Mouse (Mus musculus): ENCODE measurements around the gene Cbln3. TPM values are rescaled to one million over a fixed set of nuclear protein-coding genes. Genes with fewer than 3 reads are reported as not detected.

Gene Cbln3
- polyA plus RNA-seq, 1 experiment from 2014 or later = 0.21 TPM

- peak overlapping the region; percentile 56; the same call in 1 of the 2 replicates for H3K27ac ChIP-seq
- H3K9ac ChIP-seq (replicated peaks) = no peak overlapping the region
- peaks cover 34% of the 10 kb centered on the region for H3K4me1 ChIP-seq (replicated peaks)
- no peak overlapping the region for H3K4me3 ChIP-seq (replicated peaks)
- H3K27me3 ChIP-seq = no peaks in the 10 kb centered on the region
- 16% methylated on average over 7 of the region's 7 CpGs for WGBS
- peak overlapping the region; percentile 52 for H3K4me2 ChIP-seq
- no peaks in the 10 kb centered on the region for H3K9me3 ChIP-seq
- ATAC-seq (ENCODE audit: insufficient number of reproducible peaks, insufficient read depth, low FRiP score, low TSS enrichment, low read depth) = no peak
- H3K36me3 ChIP-seq = peaks cover 1% of the 10 kb centered on the region; the same call in 1 of the 2 replicates
These were observed 5.8 kb downstream of the Cbln3 start for GRCm38 (mm10) chr14:55878316-55878940.

GRCm38 (mm10) chr14:55877469-55878315 lies 6.5 kb downstream of the Cbln3 start:
- ATAC-seq (ENCODE audit: insufficient number of reproducible peaks, insufficient read depth, low FRiP score, low TSS enrichment, low read depth) = no peak
- WGBS = 4% methylated on average over 14 of the region's 14 CpGs
- peak overlapping the region; percentile 52 for H3K4me2 ChIP-seq
- H3K4me3 ChIP-seq (replicated peaks) = peak overlapping the region; percentile 16
- peaks cover 8% of the 10 kb centered on the region for H3K36me3 ChIP-seq
- peak overlapping the region; percentile 84 for H3K27ac ChIP-seq
- peaks cover 40% of the 10 kb centered on the region for H3K4me1 ChIP-seq (replicated peaks)
- 0 out of 2 replicates have a peak overlapping the region, but pooled peaks have one; percentile 27 for H3K9ac ChIP-seq (replicated peaks)
- H3K9me3 ChIP-seq = no peaks in the 10 kb centered on the region
- H3K27me3 ChIP-seq = no peaks in the 10 kb centered on the region

GRCm38 (mm10) chr14:55873714-55874683 lies 10.2 kb downstream of the Cbln3 start:
- WGBS = 15% methylated on average over 30 of the region's 30 CpGs
- no peak; the same call in 1 of the 2 replicates for ATAC-seq (ENCODE audit: insufficient number of reproducible peaks, insufficient read depth, low FRiP score, low TSS enrichment, low read depth)
- peak overlapping the region; percentile 37 for H3K4me2 ChIP-seq
- 0 out of 2 replicates have a peak overlapping the region, but pooled peaks have one; percentile 4 for H3K4me3 ChIP-seq (replicated peaks)
- peaks cover 36% of the 10 kb centered on the region for H3K4me1 ChIP-seq (replicated peaks)
- no peaks in the 10 kb centered on the region for H3K9me3 ChIP-seq
- H3K27ac ChIP-seq = peak overlapping the region; percentile 56
- 0 out of 2 replicates have a peak overlapping the region, but pooled peaks have one; percentile 18 for H3K9ac ChIP-seq (replicated peaks)
- H3K36me3 ChIP-seq = peaks cover 45% of the 10 kb centered on the region
- no peaks in the 10 kb centered on the region for H3K27me3 ChIP-seq

- 0 out of 2 replicates have a peak overlapping the region, but pooled peaks have one; percentile 18 for H3K9ac ChIP-seq (replicated peaks)
- peak overlapping the region; percentile 37 for H3K4me2 ChIP-seq
- H3K27me3 ChIP-seq = no peaks in the 10 kb centered on the region
- H3K27ac ChIP-seq = peak overlapping the region; percentile 56; the same call in 1 of the 2 replicates
- H3K4me3 ChIP-seq (replicated peaks) = no peak overlapping the region
- H3K36me3 ChIP-seq = peaks cover 53% of the 10 kb centered on the region
- H3K4me1 ChIP-seq (replicated peaks) = peaks cover 31% of the 10 kb centered on the region
- ATAC-seq (ENCODE audit: insufficient number of reproducible peaks, insufficient read depth, low FRiP score, low TSS enrichment, low read depth) = no peak; the same call in 1 of the 2 replicates
- WGBS = 84% methylated on average over 8 of the region's 8 CpGs
- no peaks in the 10 kb centered on the region for H3K9me3 ChIP-seq
These were observed 10.9 kb downstream of the Cbln3 start for GRCm38 (mm10) chr14:55873242-55873713.

- no peaks in the 10 kb centered on the region for H3K9me3 ChIP-seq
- WGBS = 87% methylated on average over 17 of the region's 17 CpGs
- no peak overlapping the region for H3K9ac ChIP-seq (replicated peaks)
- no peak overlapping the region for H3K27ac ChIP-seq
- H3K4me3 ChIP-seq (replicated peaks) = no peak overlapping the region
- H3K4me2 ChIP-seq = no peak overlapping the region
- no peaks in the 10 kb centered on the region for H3K27me3 ChIP-seq
- peaks cover 60% of the 10 kb centered on the region for H3K36me3 ChIP-seq
- peaks cover 24% of the 10 kb centered on the region for H3K4me1 ChIP-seq (replicated peaks)
- no peak for ATAC-seq (ENCODE audit: insufficient number of reproducible peaks, insufficient read depth, low FRiP score, low TSS enrichment, low read depth)
These were observed 11.6 kb downstream of the Cbln3 start for GRCm38 (mm10) chr14:55872551-55872950.

GRCm38 (mm10) chr14:55872039-55872438 lies 12.2 kb downstream of the Cbln3 start:
- WGBS = 92% methylated on average over 12 of the region's 12 CpGs
- H3K4me2 ChIP-seq = no peak overlapping the region
- no peaks in the 10 kb centered on the region for H3K27me3 ChIP-seq
- no peaks in the 10 kb centered on the region for H3K9me3 ChIP-seq
- no peak overlapping the region for H3K9ac ChIP-seq (replicated peaks)
- H3K27ac ChIP-seq = no peak overlapping the region
- no peak overlapping the region for H3K4me3 ChIP-seq (replicated peaks)
- no peak for ATAC-seq (ENCODE audit: insufficient number of reproducible peaks, insufficient read depth, low FRiP score, low TSS enrichment, low read depth)
- peaks cover 65% of the 10 kb centered on the region for H3K36me3 ChIP-seq
- H3K4me1 ChIP-seq (replicated peaks) = peaks cover 19% of the 10 kb centered on the region

- H3K27ac ChIP-seq = no peak overlapping the region
- no peak for ATAC-seq (ENCODE audit: insufficient number of reproducible peaks, insufficient read depth, low FRiP score, low TSS enrichment, low read depth)
- H3K4me3 ChIP-seq (replicated peaks) = no peak overlapping the region
- H3K4me1 ChIP-seq (replicated peaks) = peaks cover 17% of the 10 kb centered on the region
- no peak overlapping the region for H3K9ac ChIP-seq (replicated peaks)
- no peaks in the 10 kb centered on the region for H3K27me3 ChIP-seq
- H3K4me2 ChIP-seq = no peak overlapping the region
- WGBS = 91% methylated on average over 6 of the region's 6 CpGs
- H3K36me3 ChIP-seq = peaks cover 90% of the 10 kb centered on the region
- no peaks in the 10 kb centered on the region for H3K9me3 ChIP-seq
These were observed 14.7 kb downstream of the Cbln3 start for GRCm38 (mm10) chr14:55869538-55869937.

DNA sequence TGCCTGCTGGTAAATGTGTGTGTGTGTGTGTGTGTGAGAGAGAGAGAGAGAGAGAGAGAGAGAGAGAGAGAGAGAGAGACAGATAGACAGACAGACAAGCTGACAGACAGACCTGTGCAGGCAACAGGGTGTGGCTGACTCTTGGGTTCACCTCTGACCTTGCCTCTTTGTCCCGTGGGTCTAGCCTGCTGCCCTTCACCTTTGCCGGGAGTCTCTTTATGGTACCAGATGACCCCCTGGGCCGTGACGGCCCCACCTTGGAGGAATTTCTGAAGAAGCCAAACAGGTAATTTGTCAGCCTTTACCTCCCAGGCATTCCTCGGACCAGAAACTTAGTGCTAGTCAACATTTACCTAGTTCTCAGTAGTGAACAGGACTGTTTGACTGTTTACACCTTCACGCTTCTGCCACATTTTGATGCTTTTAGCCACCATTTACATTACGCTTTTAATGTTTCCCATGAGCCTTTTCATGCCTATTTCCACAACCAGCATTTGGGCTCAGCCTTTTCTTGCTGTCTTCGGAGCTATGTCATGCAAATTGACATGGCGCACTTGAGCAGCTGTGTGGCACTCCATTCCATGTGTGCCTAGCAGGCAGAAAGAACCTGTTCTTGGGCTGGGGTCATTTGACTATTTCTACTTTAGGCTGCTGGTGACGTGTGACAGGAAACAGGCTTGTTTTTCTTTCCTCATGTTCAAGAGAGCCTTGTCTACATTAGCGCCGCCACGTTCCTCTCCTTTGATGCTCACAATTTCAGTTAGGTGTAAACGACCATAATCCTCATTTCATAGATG lies 15.8 kb downstream of the Cbln3 start:
- 90% methylated on average over 14 of the region's 14 CpGs for WGBS
- Histone ChIP-seq H3K4me1 (replicated peaks) (peaks cover 13% of the 10 kb centered on the region), H3K27ac (no peak overlapping the region), H3K4me2 (no peak overlapping the region), H3K36me3 (peaks cover 100% of the 10 kb centered on the region), H3K9ac (replicated peaks) (no peak overlapping the region), H3K4me3 (replicated peaks) (no peak overlapping the region), H3K9me3 (no peaks in the 10 kb centered on the region), H3K27me3 (no peaks in the 10 kb centered on the region)
- no peak for ATAC-seq (ENCODE audit: insufficient number of reproducible peaks, insufficient read depth, low FRiP score, low TSS enrichment, low read depth)

DNA sequence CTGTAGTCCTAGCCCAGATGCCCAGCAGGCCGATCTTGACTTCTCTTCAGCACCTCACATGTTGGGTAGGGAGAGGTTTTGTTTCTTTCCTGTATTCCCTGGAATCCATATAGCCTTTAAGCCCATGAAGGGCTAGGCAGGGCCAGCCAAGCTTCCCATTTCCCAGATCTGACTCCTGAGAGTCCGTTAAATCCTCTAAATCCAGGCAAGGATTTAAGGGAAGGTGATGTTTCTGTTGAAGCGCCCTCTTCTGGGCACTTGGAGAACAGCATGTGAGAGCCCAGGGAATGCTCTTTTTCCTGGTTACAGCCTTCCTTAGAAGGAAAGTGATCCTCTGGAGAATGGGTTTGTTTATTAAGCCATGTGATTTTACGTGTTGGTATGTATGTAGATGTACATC lies 17.2 kb downstream of the Cbln3 start:
- no peak overlapping the region for H3K9ac ChIP-seq (replicated peaks)
- H3K4me1 ChIP-seq (replicated peaks) = peaks cover 21% of the 10 kb centered on the region
- H3K36me3 ChIP-seq = peaks cover 99% of the 10 kb centered on the region
- no peak overlapping the region for H3K4me2 ChIP-seq
- no peaks in the 10 kb centered on the region for H3K9me3 ChIP-seq
- ATAC-seq (ENCODE audit: insufficient number of reproducible peaks, insufficient read depth, low FRiP score, low TSS enrichment, low read depth) = no peak
- 39% methylated on average over 4 of the region's 4 CpGs for WGBS
- no peak overlapping the region for H3K27ac ChIP-seq
- no peaks in the 10 kb centered on the region for H3K27me3 ChIP-seq
- no peak overlapping the region for H3K4me3 ChIP-seq (replicated peaks)

DNA sequence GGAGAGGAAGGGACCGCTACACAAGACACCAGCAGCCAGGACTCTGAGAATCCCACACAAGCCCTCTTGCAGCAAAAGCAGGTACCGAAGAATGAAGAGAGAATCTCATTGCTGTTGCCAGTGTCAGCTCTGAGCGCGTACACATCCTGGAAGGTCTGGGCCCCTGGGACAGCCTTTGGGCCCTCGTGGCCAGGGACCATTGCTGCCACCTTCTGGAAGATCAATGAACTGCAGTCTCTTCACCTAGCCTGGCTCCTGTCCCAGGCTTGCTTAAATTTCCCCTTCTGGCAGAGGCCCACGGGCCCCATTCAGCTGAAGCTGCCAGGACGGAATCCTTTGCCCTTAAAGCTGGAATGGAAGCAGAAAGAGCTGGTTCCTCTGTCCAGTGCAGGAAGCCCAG lies 20.4 kb downstream of the Cbln3 start:
- Histone ChIP-seq H3K36me3 (peaks cover 79% of the 10 kb centered on the region), H3K27me3 (no peaks in the 10 kb centered on the region), H3K4me3 (replicated peaks) (no peak overlapping the region), H3K4me1 (replicated peaks) (peaks cover 48% of the 10 kb centered on the region), H3K4me2 (peak overlapping the region; percentile 2; the same call in 1 of the 2 replicates), H3K9ac (replicated peaks) (no peak overlapping the region), H3K9me3 (no peaks in the 10 kb centered on the region), H3K27ac (no peak overlapping the region)
- ATAC-seq (ENCODE audit: insufficient number of reproducible peaks, insufficient read depth, low FRiP score, low TSS enrichment, low read depth) = 0 out of 2 replicates have a peak, but pooled peaks have one; percentile 9
- WGBS = 30% methylated on average over 7 of the region's 7 CpGs
